In genomic region chr2:157322029-157322766, GRCm38 (mm10) we compare ENCODE assay signal across 24 mouse cellular contexts. TPM values are rescaled to one million over a fixed set of nuclear protein-coding genes. Genes with fewer than 3 reads are reported as not detected.
DNase-seq lines count a peak whose midpoint lies in the region; ATAC-seq and TF ChIP-seq lines count a peak whose summit lies in the region.
"Had no signal": no experiment of that assay in that cellular context is flagged by ENCODE, and none has a peak within 500 bp of the region (broad histone marks: within the 10 kb centered on the region; RNA-seq: fewer than 3 reads in every experiment).

No protein-coding gene starts in this region.

- no peak for DNase-seq in hindbrain, embryonic 10.5 days (ENCODE audit: low spot score)
- no peak for DNase-seq in testis, postnatal 10 days (ENCODE audit: low spot score)
- DNase-seq in urinary bladder, adult 2 months (ENCODE audit: low spot score), result no peak
- DNase-seq in Muller cell, postnatal 12 days (ENCODE audit: inconsistent ontology term), result no peak
- DNase-seq: cerebellum, adult 2 months; gastrocnemius, postnatal 14 days; heart, adult 2 months; kidney, adult 2 months; kidney, postnatal 14 days; layer of hippocampus, adult 9-11 months; lung, postnatal 14 days; spleen, adult 18-20 months had no signal

- H3K9me3 ChIP-seq in hindbrain, embryonic 10.5 days, result no peaks in the 10 kb centered on the region
- H3K9me3 ChIP-seq in hindbrain, embryonic 12.5 days (replicated peaks), result no peaks in the 10 kb centered on the region
- H3K9me3 ChIP-seq in hindbrain, embryonic 15.5 days, result no peaks in the 10 kb centered on the region
- H3K9me3 ChIP-seq: heart, embryonic 15.5 days; limb, embryonic 15.5 days had no signal

- H3K9ac ChIP-seq in hindbrain, embryonic 12.5 days, result no peak overlapping the region
- no peak overlapping the region for H3K9ac ChIP-seq in hindbrain, embryonic 15.5 days
- H3K9ac ChIP-seq: heart, embryonic 15.5 days; limb, embryonic 15.5 days had no signal

- TF ChIP-seq POLR2A in testis, adult 2 months (IDR thresholded peaks at IDR 0.05; ENCODE audit: control insufficient read depth, low read depth, low read length), result no peak

- WGBS in hindbrain, embryonic 10.5 days, result 91% methylated on average over 5 of the region's 5 CpGs
- WGBS in hindbrain, embryonic 12.5 days, result 91% methylated on average over 5 of the region's 5 CpGs
- 62% methylated on average over 5 of the region's 5 CpGs for WGBS in hindbrain, embryonic 15.5 days

- no peaks in the 10 kb centered on the region for H3K27me3 ChIP-seq in hindbrain, embryonic 10.5 days (ENCODE audit: insufficient read depth, poor library complexity, severe bottlenecking)
- H3K27me3 ChIP-seq in hindbrain, embryonic 12.5 days, result no peaks in the 10 kb centered on the region
- no peaks in the 10 kb centered on the region for H3K27me3 ChIP-seq in testis, adult 2 months (ENCODE audit: control insufficient read depth, insufficient read depth, low read length)
- H3K27me3 ChIP-seq in hindbrain, embryonic 15.5 days, result no peaks in the 10 kb centered on the region
- H3K27me3 ChIP-seq: heart, embryonic 15.5 days; limb, embryonic 15.5 days had no signal

- no peak for TF ChIP-seq CTCF in testis, adult 2 months (IDR thresholded peaks at IDR 0.05; ENCODE audit: control insufficient read depth, insufficient read depth, insufficient replicate concordance, low read depth, low read length)

- peaks cover 11% of the 10 kb centered on the region; the same call in 1 of the 2 replicates for H3K4me1 ChIP-seq in hindbrain, embryonic 10.5 days (replicated peaks)
- no peaks in the 10 kb centered on the region for H3K4me1 ChIP-seq in hindbrain, embryonic 12.5 days
- no peaks in the 10 kb centered on the region; the same call in 1 of the 2 replicates for H3K4me1 ChIP-seq in testis, adult 2 months (ENCODE audit: control insufficient read depth, insufficient read depth, low read length)
- H3K4me1 ChIP-seq in hindbrain, embryonic 15.5 days (replicated peaks), result peaks cover 19% of the 10 kb centered on the region

- peaks cover 100% of the 10 kb centered on the region for H3K36me3 ChIP-seq in hindbrain, embryonic 10.5 days
- H3K36me3 ChIP-seq in hindbrain, embryonic 12.5 days, result peaks cover 84% of the 10 kb centered on the region
- peaks cover 3% of the 10 kb centered on the region for H3K36me3 ChIP-seq in testis, adult 2 months (ENCODE audit: control insufficient read depth, insufficient read depth, low read length)
- H3K36me3 ChIP-seq in hindbrain, embryonic 15.5 days, result peaks cover 61% of the 10 kb centered on the region

- no peak overlapping the region for H3K4me2 ChIP-seq in hindbrain, embryonic 12.5 days (replicated peaks)
- H3K4me2 ChIP-seq in hindbrain, embryonic 15.5 days, result no peak overlapping the region
- H3K4me2 ChIP-seq: heart, embryonic 15.5 days; limb, embryonic 15.5 days had no signal

- 0 out of 2 replicates have a peak overlapping the region, but pooled peaks have one; percentile 0 for H3K27ac ChIP-seq in hindbrain, embryonic 10.5 days
- H3K27ac ChIP-seq in hindbrain, embryonic 12.5 days, result no peak overlapping the region
- H3K27ac ChIP-seq in testis, adult 2 months (ENCODE audit: control insufficient read depth, insufficient read depth, low read depth, low read length), result peak overlapping the region; percentile 5; the same call in 1 of the 2 replicates
- H3K27ac ChIP-seq in hindbrain, embryonic 15.5 days (replicated peaks), result peak overlapping the region; percentile 75
- H3K27ac ChIP-seq: heart, adult 2 months; heart, embryonic 15.5 days; limb, embryonic 15.5 days had no signal

- H3K4me3 ChIP-seq in hindbrain, embryonic 10.5 days, result no peak overlapping the region
- no peak overlapping the region for H3K4me3 ChIP-seq in hindbrain, embryonic 12.5 days
- H3K4me3 ChIP-seq in testis, adult 2 months (ENCODE audit: control insufficient read depth, low read depth, low read length), result peak overlapping the region; percentile 47
- H3K4me3 ChIP-seq in hindbrain, embryonic 15.5 days, result no peak overlapping the region
- H3K4me3 ChIP-seq: heart, adult 2 months; heart, embryonic 15.5 days; limb, embryonic 15.5 days had no signal

- no peak for ATAC-seq in hindbrain, embryonic 12.5 days (ENCODE audit: low FRiP score)
- ATAC-seq in hindbrain, embryonic 15.5 days (ENCODE audit: low FRiP score, low read depth), result no peak
- no peak for ATAC-seq in erythroblast, adult 5-6 weeks (replicated peaks; ENCODE audit: low FRiP score, poor library complexity, severe bottlenecking)

RNA-seq across cellular contexts. Expression of gene Ghrh, which starts 25.1 kb away (rescaled TPM):
- polyA plus RNA-seq in hindbrain, embryonic 10.5 days (2016; fragmentation: Nextera tagmentation; extraction: Ambion mirVana), result not detected in 2 replicates
- 0.46 and 2.8 TPM in 2 replicates for polyA plus RNA-seq in hindbrain, embryonic 12.5 days (2016; fragmentation: Nextera tagmentation; extraction: Ambion mirVana)
- 0.89 and 1.5 TPM in 2 replicates for polyA plus RNA-seq in testis, adult 2 months (2012; rRNA removed)
- polyA plus RNA-seq in hindbrain, embryonic 15.5 days (2015; fragmentation: Nextera tagmentation; extraction: Ambion mirVana), result 1.2 and 1.3 TPM in 2 replicates
- total RNA-seq in erythroblast, adult 5-6 weeks (2015; ENCODE audit: low replicate concordance), result not detected in 2 replicates
- total RNA-seq in erythroblast, adult 5-6 weeks (2017; ENCODE audit: low replicate concordance), result not detected in 2 replicates
- polyA plus RNA-seq in urinary bladder, adult 2 months (2012; rRNA removed), result not detected in 2 replicates
- total RNA-seq: gastrocnemius, postnatal 14 days; heart, adult 2 months; hematopoietic stem cell, adult 5-6 weeks; left cerebral cortex, postnatal 14 days; megakaryocyte-erythroid progenitor cell, adult 5-6 weeks had no signal
- polyA plus RNA-seq: cortical plate, adult 2 months; heart, adult 2 months; heart, embryonic 15.5 days; kidney, adult 2 months; limb, embryonic 15.5 days; liver, embryonic 16.5 days; stomach, embryonic 14.5 days had no signal

RNA-seq across cellular contexts. Expression of gene Mroh8, which starts 42.8 kb away (rescaled TPM):
- polyA plus RNA-seq in hindbrain, embryonic 10.5 days (2016; fragmentation: Nextera tagmentation; extraction: Ambion mirVana), result 0.44 and 0.60 TPM in 2 replicates
- polyA plus RNA-seq in hindbrain, embryonic 12.5 days (2016; fragmentation: Nextera tagmentation; extraction: Ambion mirVana), result 0.62 and 0.68 TPM in 2 replicates
- 71.3 and 75.0 TPM in 2 replicates for polyA plus RNA-seq in testis, adult 2 months (2012; rRNA removed)
- 0.36 and 0.75 TPM in 2 replicates for polyA plus RNA-seq in hindbrain, embryonic 15.5 days (2015; fragmentation: Nextera tagmentation; extraction: Ambion mirVana)
- not detected in 2 replicates for total RNA-seq in erythroblast, adult 5-6 weeks (2015; ENCODE audit: low replicate concordance)
- total RNA-seq in erythroblast, adult 5-6 weeks (2017; ENCODE audit: low replicate concordance), result not detected in 2 replicates
- 0.07 and 0.25 TPM in 2 replicates for polyA plus RNA-seq in urinary bladder, adult 2 months (2012; rRNA removed)
- total RNA-seq: megakaryocyte-erythroid progenitor cell, adult 5-6 weeks had no signal

RNA-seq across cellular contexts. Expression of gene Rpn2, which starts 43.4 kb away (rescaled TPM):
- 273 and 275 TPM in 2 replicates for polyA plus RNA-seq in hindbrain, embryonic 10.5 days (2016; fragmentation: Nextera tagmentation; extraction: Ambion mirVana)
- polyA plus RNA-seq in hindbrain, embryonic 12.5 days (2016; fragmentation: Nextera tagmentation; extraction: Ambion mirVana), result 224 and 239 TPM in 2 replicates
- polyA plus RNA-seq in testis, adult 2 months (2012; rRNA removed), result 400 and 406 TPM in 2 replicates
- 222 and 223 TPM in 2 replicates for polyA plus RNA-seq in hindbrain, embryonic 15.5 days (2015; fragmentation: Nextera tagmentation; extraction: Ambion mirVana)
- 55.4 and 67.8 TPM in 2 replicates for total RNA-seq in erythroblast, adult 5-6 weeks (2015; ENCODE audit: low replicate concordance)
- 51.6 and 53.3 TPM in 2 replicates for total RNA-seq in erythroblast, adult 5-6 weeks (2017; ENCODE audit: low replicate concordance)
- 185 and 189 TPM in 2 replicates for polyA plus RNA-seq in urinary bladder, adult 2 months (2012; rRNA removed)

RNA-seq across cellular contexts. Expression of gene Manbal, which starts 45.2 kb away (rescaled TPM):
- polyA plus RNA-seq in hindbrain, embryonic 10.5 days (2016; fragmentation: Nextera tagmentation; extraction: Ambion mirVana), result 67.0 and 85.8 TPM in 2 replicates
- polyA plus RNA-seq in hindbrain, embryonic 12.5 days (2016; fragmentation: Nextera tagmentation; extraction: Ambion mirVana), result 72.4 and 73.9 TPM in 2 replicates
- 22.5 and 25.7 TPM in 2 replicates for polyA plus RNA-seq in testis, adult 2 months (2012; rRNA removed)
- polyA plus RNA-seq in hindbrain, embryonic 15.5 days (2015; fragmentation: Nextera tagmentation; extraction: Ambion mirVana), result 102 and 114 TPM in 2 replicates
- total RNA-seq in erythroblast, adult 5-6 weeks (2015; ENCODE audit: low replicate concordance), result 7.1 and 11.0 TPM in 2 replicates
- 1.4 and 3.2 TPM in 2 replicates for total RNA-seq in erythroblast, adult 5-6 weeks (2017; ENCODE audit: low replicate concordance)
- polyA plus RNA-seq in urinary bladder, adult 2 months (2012; rRNA removed), result 115 and 117 TPM in 2 replicates

Comparison
In these comparisons a context has a peak if more than half of its experiments do, and no peak if none do; other contexts are left out.
1. RNA of gene Mroh8, which starts 42.8 kb away (polyA plus RNA-seq): 71.3 to 75.0 TPM in testis, adult 2 months; 0.62 to 0.68 TPM in hindbrain, embryonic 12.5 days, 0.44 to 0.60 TPM in hindbrain, embryonic 10.5 days, 0.36 to 0.75 TPM in hindbrain, embryonic 15.5 days and 0.07 to 0.25 TPM in urinary bladder, adult 2 months; every median in the first group is over 10 times any median in the second.